23 mouse cellular contexts compared by ENCODE assay signal in the genomic region with DNA sequence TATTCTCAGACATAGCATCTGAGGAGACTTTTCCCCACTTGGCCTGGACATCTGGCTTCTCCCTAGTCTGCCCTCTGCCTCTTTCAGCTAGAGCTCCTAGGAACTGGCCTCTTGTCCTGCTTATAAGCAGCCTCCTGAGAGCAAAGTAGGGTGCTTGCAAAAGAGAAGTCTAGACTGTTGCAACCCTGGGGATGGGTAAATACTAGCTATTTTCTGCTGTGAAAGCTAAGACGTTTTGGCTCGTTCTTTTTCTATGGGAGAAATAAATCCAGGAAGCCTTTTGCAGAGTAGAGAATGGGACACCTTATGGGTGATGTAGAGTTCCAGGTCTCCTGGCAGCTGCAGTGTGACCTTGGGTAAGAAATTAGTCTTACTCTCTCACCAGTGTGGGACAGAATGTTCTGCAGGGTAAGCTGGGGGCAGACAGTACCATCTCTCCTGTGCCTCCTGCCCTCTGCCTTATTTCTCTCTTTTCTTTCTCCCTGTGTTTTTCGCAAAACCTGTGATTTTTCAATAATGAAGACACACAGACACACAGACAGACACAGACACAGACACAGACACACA. TPM values are rescaled to one million over a fixed set of nuclear protein-coding genes. Genes with fewer than 3 reads are reported as not detected.
A peak's percentile ranks its signal among the peaks of the same experiment; 100 is the strongest.
DNase-seq lines count a peak whose midpoint lies in the region.
"Had no signal": no experiment of that assay in that cellular context is flagged by ENCODE, and none has a peak within 500 bp of the region (broad histone marks: within the 10 kb centered on the region; RNA-seq: fewer than 3 reads in every experiment).

No protein-coding gene starts in this region.

- peak overlapping the region; percentile 99 for H3K27ac ChIP-seq in brown adipose tissue, adult 24 weeks (replicated peaks; ENCODE audit: low read depth, low read length)
- H3K27ac ChIP-seq: embryonic facial prominence, embryonic 10.5 days; forebrain, embryonic 15.5 days; heart, adult 2 months; hindbrain, embryonic 13.5 days; limb, embryonic 10.5 days; midbrain, embryonic 13.5 days; stomach, postnatal 0 days had no signal

- no peak overlapping the region for H3K4me3 ChIP-seq in brown adipose tissue, adult 24 weeks (ENCODE audit: insufficient read depth, low read depth, low read length)
- H3K4me3 ChIP-seq: embryonic facial prominence, embryonic 10.5 days; forebrain, embryonic 15.5 days; heart, adult 2 months; hindbrain, embryonic 13.5 days; limb, embryonic 10.5 days; liver, embryonic 13.5 days; midbrain, embryonic 13.5 days had no signal

- peak; percentile 42 for DNase-seq in kidney, adult 9 months
- DNase-seq in kidney, postnatal 25 days: no peak
- peak; percentile 92 for DNase-seq in adipocyte (ENCODE audit: low spot score)
- peak; percentile 11 for DNase-seq in lung, postnatal 14 days
- no peak for DNase-seq in cerebellum, postnatal 10 days
- no peak for DNase-seq in cerebellum, adult 8-10 months
- DNase-seq: cerebellum, adult 9-10 months; gastrocnemius, postnatal 14 days; heart, adult 2 months; kidney, adult 11 months; kidney, postnatal 10 days; liver, embryonic 13.5 days; right cerebral cortex, postnatal 14 days; thymus, adult 2 months had no signal

- H3K4me1 ChIP-seq in brown adipose tissue, adult 24 weeks (ENCODE audit: control insufficient read depth, insufficient read depth, insufficient read length, low read length): peaks cover 11% of the 10 kb centered on the region; the same call in 1 of the 2 replicates

RNA-seq across cellular contexts. Expression of a gene that starts 37.6 kb away (rescaled TPM):
- 473 and 1,174 TPM in 2 replicates for polyA plus RNA-seq in brown adipose tissue, adult 24 weeks (2012; ENCODE audit: insufficient read depth, insufficient read length, missing spikeins)

RNA-seq across cellular contexts. Expression of a gene that starts 46.7 kb away (rescaled TPM):
- 219 and 423 TPM in 2 replicates for polyA plus RNA-seq in brown adipose tissue, adult 24 weeks (2012; ENCODE audit: insufficient read depth, insufficient read length, missing spikeins)
- polyA plus RNA-seq: hindbrain, embryonic 13.5 days; limb, embryonic 10.5 days; midbrain, embryonic 13.5 days; neural tube, embryonic 11.5 days had no signal

RNA-seq across cellular contexts. Expression of a gene that starts 59.5 kb away (rescaled TPM):
- polyA plus RNA-seq in brown adipose tissue, adult 24 weeks (2012; ENCODE audit: insufficient read depth, insufficient read length, missing spikeins): not detected in 2 replicates
- polyA plus RNA-seq: activated CD4-positive, CD25-positive, alpha-beta regulatory T cell, adult 4 months had no signal

Comparison
In these comparisons a context has a peak if more than half of its experiments do, and no peak if none do; other contexts are left out.
1. DNase-seq: peak in kidney, adult 9 months (single experiment), adipocyte (single experiment) and lung, postnatal 14 days (single experiment); none in kidney, postnatal 25 days (0 of 2), cerebellum, postnatal 10 days (0 of 2) and cerebellum, adult 8-10 months (single experiment).